Mouse (Mus musculus): ENCODE data around the gene Trp53rka. TPM values are rescaled to one million over a fixed set of nuclear protein-coding genes. Genes with fewer than 3 reads are reported as not detected.

Trp53rka gene
- total RNA-seq, 2 experiments from 2014 or later, result 9.6 to 10.8 TPM

Other genes starting within 250 kb of the Trp53rka start
- 10 to 100 TPM; 18.3 to 21.4 TPM for gene Slc35c2, start 205.5 kb downstream of the Trp53rka start, total RNA-seq (2021)
- gene Elmo2, start 166.8 kb downstream of the Trp53rka start, total RNA-seq (2021), result 10 to 100 TPM; 18.8 to 20.5 TPM
- gene Zfp663, start 124.6 kb downstream of the Trp53rka start, total RNA-seq (2021), result not detected
- 1 to 10 TPM; 2.2 to 2.4 TPM for gene Zfp334, start 105.1 kb downstream of the Trp53rka start, total RNA-seq (2021)
- under 1 TPM in 1 of 2 experiments, not detected in 1; 0.06 TPM for gene Ocstamp, start 92.9 kb downstream of the Trp53rka start, total RNA-seq (2021)
- gene Slc13a3, start 20.1 kb downstream of the Trp53rka start, total RNA-seq (2021), result under 1 TPM; 0.20 to 0.52 TPM
- 1 to 10 TPM; 4.1 to 4.2 TPM for gene Slc2a10, start 10.5 kb upstream of the Trp53rka start, total RNA-seq (2021)
- gene Eya2, start 101.7 kb upstream of the Trp53rka start, total RNA-seq (2021), result 1 to 10 TPM; 1.4 to 1.8 TPM

Measured in heart, postnatal 25 days (tissue).